In the genomic region with DNA sequence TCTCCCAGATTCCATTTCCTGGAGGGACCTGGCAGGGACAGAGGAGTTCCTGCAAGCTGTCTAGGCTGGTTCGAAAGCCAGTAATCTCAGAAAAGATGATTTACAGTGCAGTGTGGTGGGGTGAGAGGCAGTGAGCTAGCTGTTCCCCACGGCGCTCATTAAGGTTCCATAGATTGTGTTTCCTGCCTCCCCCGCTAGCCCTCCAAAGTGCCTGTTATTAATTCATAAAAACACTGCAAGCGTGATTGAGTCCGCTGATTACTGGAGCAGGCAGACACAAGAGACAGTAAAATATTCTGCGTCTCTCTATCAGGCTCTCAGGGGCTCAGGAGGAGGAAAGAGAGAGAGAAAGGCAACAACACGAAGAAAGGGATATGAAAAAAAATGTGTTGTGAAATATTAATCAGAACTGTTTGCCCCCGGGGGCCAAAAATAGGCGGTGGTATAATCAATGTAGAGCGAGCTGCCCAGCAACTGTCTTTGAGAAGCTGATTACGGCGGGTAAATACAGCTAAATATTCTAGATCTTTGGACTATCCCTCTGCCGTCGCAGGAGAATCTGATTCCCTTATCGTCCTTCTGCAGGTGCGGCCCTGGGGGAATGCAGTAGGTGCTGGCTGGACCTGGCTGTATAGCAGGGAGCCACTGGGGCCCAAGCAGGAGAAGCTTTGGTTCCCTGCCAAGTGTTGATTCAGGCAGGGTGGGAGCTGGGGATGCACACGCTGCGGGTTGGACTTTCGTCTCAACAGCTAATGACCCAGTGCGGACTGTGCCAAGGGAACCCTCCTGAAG, we compare ENCODE assay signal across 11 mouse cellular contexts.
DNase-seq lines count a peak whose midpoint lies in the region; ATAC-seq lines count a peak whose summit lies in the region.
"Had no signal": no experiment of that assay in that cellular context is flagged by ENCODE, and none has a peak within 500 bp of the region (broad histone marks: within the 10 kb centered on the region; RNA-seq: fewer than 3 reads in every experiment).

No protein-coding gene starts in this region.

- ATAC-seq in forebrain, embryonic 12.5 days (ENCODE audit: low FRiP score) = no peak
- no peak for ATAC-seq in hindbrain, embryonic 11.5 days (ENCODE audit: low FRiP score)
- peak; percentile 61; the same call in 1 of the 2 replicates for ATAC-seq in neural tube, embryonic 15.5 days (ENCODE audit: low FRiP score)

- no peaks in the 10 kb centered on the region; the same call in 1 of the 2 replicates for H3K27me3 ChIP-seq in forebrain, embryonic 12.5 days
- H3K27me3 ChIP-seq in hindbrain, embryonic 11.5 days (ENCODE audit: control insufficient read depth, insufficient read depth, low read length) = no peaks in the 10 kb centered on the region
- peaks cover 7% of the 10 kb centered on the region; the same call in 1 of the 2 replicates for H3K27me3 ChIP-seq in neural tube, embryonic 15.5 days (replicated peaks)

- H3K27ac ChIP-seq in forebrain, embryonic 12.5 days = peak overlapping the region; percentile 65
- peak overlapping the region; percentile 39; the same call in 1 of the 2 replicates for H3K27ac ChIP-seq in hindbrain, embryonic 11.5 days (ENCODE audit: low read depth, low read length)
- peak overlapping the region; percentile 51 for H3K27ac ChIP-seq in neural tube, embryonic 15.5 days (replicated peaks)
- H3K27ac ChIP-seq: gastrocnemius, adult 2 months; heart, embryonic 15.5 days had no signal

- H3K4me3 ChIP-seq in forebrain, embryonic 12.5 days (replicated peaks) = no peak overlapping the region
- no peak overlapping the region for H3K4me3 ChIP-seq in hindbrain, embryonic 11.5 days (ENCODE audit: low read depth, low read length)
- H3K4me3 ChIP-seq in neural tube, embryonic 15.5 days (replicated peaks) = no peak overlapping the region
- H3K4me3 ChIP-seq: gastrocnemius, adult 2 months; heart, embryonic 15.5 days had no signal

- H3K4me1 ChIP-seq in forebrain, embryonic 12.5 days = peaks cover 21% of the 10 kb centered on the region
- H3K4me1 ChIP-seq in hindbrain, embryonic 11.5 days (replicated peaks; ENCODE audit: control insufficient read depth, insufficient read depth, low read length) = no peaks in the 10 kb centered on the region
- peaks cover 17% of the 10 kb centered on the region for H3K4me1 ChIP-seq in neural tube, embryonic 15.5 days

- no peak for DNase-seq in hindbrain, embryonic 11.5 days (ENCODE audit: low spot score)
- DNase-seq in kidney, postnatal 36 days = peak; percentile 9 to 14
- DNase-seq in adrenal gland, postnatal 25 days = no peak
- no peak for DNase-seq in ovary, postnatal 14 days (ENCODE audit: low spot score)
- no peak for DNase-seq in cerebellum, postnatal 36 days
- DNase-seq: adrenal gland, postnatal 36 days; gastrocnemius, adult 2 months; thymus, postnatal 4 days had no signal

- no peak overlapping the region for H3K9ac ChIP-seq in forebrain, embryonic 12.5 days
- H3K9ac ChIP-seq in hindbrain, embryonic 11.5 days (ENCODE audit: low read depth, low read length) = no peak overlapping the region
- no peak overlapping the region for H3K9ac ChIP-seq in neural tube, embryonic 15.5 days (replicated peaks)
- H3K9ac ChIP-seq: heart, embryonic 15.5 days had no signal

- H3K4me2 ChIP-seq in forebrain, embryonic 12.5 days = no peak overlapping the region
- no peak overlapping the region for H3K4me2 ChIP-seq in hindbrain, embryonic 11.5 days (replicated peaks; ENCODE audit: low read depth, low read length)
- no peak overlapping the region for H3K4me2 ChIP-seq in neural tube, embryonic 15.5 days
- H3K4me2 ChIP-seq: heart, embryonic 15.5 days had no signal

- H3K36me3 ChIP-seq in forebrain, embryonic 12.5 days (replicated peaks) = no peaks in the 10 kb centered on the region
- H3K36me3 ChIP-seq in hindbrain, embryonic 11.5 days (ENCODE audit: control insufficient read depth, insufficient read depth, low read length) = no peaks in the 10 kb centered on the region
- no peaks in the 10 kb centered on the region for H3K36me3 ChIP-seq in neural tube, embryonic 15.5 days
- H3K36me3 ChIP-seq: heart, embryonic 15.5 days had no signal

- 0 out of 2 replicates have a peak, but pooled peaks cover 3% of the 10 kb centered on the region for H3K9me3 ChIP-seq in forebrain, embryonic 12.5 days
- H3K9me3 ChIP-seq in hindbrain, embryonic 11.5 days (ENCODE audit: control insufficient read depth, low read length) = no peaks in the 10 kb centered on the region
- no peaks in the 10 kb centered on the region for H3K9me3 ChIP-seq in neural tube, embryonic 15.5 days (replicated peaks)
- H3K9me3 ChIP-seq: heart, embryonic 15.5 days had no signal

- 72% methylated on average over 21 of the region's 21 CpGs for WGBS in forebrain, embryonic 12.5 days
- WGBS in hindbrain, embryonic 11.5 days = 79% methylated on average over 21 of the region's 21 CpGs
- WGBS in neural tube, embryonic 15.5 days = 33% methylated on average over 21 of the region's 21 CpGs

Comparison
In these comparisons a context has a peak if more than half of its experiments do, and no peak if none do; other contexts are left out.
1. DNase-seq: peak in kidney, postnatal 36 days (2 of 2); none in hindbrain, embryonic 11.5 days (single experiment), adrenal gland, postnatal 25 days (single experiment), ovary, postnatal 14 days (single experiment) and cerebellum, postnatal 36 days (0 of 2).
2. Peak in every context shown above with its lines, with median percentiles within 50 percentile points of each other: H3K27ac ChIP-seq.